Mouse (Mus musculus): ENCODE measurements around the gene Ptpn14.

Ptpn14 gene

DNA sequence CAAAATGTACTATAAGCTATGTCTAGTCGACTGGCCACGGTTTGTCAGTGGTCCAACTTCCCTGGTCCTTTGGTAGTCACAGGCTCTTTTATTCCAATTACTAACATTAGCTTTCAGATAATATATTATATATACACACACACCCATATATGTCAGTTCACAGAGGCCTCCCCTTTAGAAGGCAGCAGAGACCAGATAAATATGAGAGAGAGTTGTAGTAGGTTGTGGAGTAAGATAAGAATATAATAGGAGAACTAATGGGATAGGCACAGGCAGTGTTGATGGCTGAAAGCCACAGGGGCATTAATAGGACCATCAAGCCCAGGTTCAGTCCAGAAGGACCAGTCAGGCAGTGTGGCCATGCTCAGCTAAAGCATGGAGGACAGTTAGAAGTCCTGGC, 80.4 kb downstream of the Ptpn14 start:
- in situ Hi-C loops (cut with MboI): no loop called here

DNA sequence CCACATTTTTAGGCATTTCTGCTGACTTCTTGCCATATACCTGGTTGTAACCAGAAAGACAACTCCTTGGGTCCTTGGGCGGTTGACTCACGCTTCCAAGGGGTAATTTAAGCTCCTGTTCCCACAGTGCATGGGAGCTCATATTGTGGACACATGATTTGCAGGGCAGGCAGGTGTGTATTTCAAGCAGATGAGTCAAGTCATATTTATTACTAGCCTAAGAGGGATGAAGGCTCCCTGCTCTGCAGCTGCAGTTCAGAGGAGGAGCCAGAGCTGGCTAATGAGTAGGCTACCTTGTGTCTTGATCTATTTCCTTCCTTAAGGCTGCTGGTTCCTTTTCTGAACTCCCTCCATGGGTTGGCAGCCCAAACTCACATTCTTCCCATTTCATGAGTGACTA, 83.7 kb downstream of the Ptpn14 start:
- in situ Hi-C loops (cut with MboI): no loop called here

DNA sequence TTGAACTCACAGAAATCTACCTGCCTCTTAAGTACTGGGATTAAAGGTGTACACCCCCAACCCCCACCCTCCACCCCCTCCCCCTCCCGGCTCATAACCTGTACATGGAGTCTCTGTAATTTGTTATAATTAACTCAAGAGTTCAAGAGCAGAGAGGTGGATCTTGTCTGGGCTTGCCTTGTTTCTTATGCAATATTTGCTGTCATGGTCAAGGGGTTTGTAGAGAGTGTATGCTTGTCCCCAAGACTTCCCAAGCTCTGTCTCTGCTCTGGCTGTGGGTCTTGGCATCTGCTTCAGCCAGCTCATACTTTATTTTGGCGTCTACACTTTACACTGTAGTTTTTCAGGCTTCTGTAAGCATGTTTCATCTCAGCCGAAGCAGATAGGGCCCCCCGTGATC, 86.3 kb downstream of the Ptpn14 start:
- in situ Hi-C loops (cut with MboI): no loop called here

- in situ Hi-C loops (cut with MboI): no loop called here
These were observed 89.0 kb downstream of the Ptpn14 start for GRCm38 (mm10) chr1:189817089-189817488.

DNA sequence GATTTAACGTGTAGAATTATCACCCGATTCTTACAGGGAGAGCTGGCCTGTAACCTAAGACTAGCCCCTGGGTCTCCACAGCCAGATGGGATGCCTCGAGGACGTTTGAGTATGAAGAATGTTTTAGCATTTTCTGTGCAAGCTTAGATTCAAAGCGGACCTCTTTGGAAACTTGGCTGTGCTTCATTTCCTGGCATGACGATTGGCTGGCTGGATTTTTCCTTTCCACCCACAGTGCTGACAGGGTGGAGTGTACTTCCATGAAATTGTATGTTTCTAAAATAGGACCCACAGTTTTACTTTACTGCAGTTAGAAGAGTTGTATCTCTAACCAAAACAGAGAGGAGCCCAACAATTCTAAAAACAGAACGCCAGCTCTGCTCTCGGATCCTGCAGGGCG, 89.7 kb downstream of the Ptpn14 start:
- in situ Hi-C loops (cut with MboI): no loop called here

GRCm38 (mm10) chr1:189820111-189820510, 92.0 kb downstream of the Ptpn14 start:
- in situ Hi-C loops (cut with MboI): no loop called here

DNA sequence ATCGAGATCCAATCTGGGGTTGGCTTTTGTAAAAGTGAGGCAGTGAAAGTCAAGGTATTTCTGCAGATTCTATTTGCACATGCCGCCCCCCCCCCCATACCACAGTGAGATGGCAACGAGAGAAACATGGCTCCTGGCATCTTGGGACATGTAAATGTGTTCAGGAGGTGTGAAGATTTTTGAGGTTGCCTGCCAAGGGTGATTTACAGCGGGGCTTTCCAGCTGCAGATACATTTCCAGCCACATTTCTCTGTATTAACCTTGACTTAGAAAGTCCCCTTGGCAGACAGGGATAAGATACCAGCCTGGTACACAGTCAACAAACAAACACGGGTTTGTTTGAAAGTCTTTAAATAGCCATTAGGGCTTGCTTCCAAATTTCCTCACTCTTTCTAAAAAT, 96.4 kb downstream of the Ptpn14 start:
- in situ Hi-C loops (cut with MboI): no loop called here

DNA sequence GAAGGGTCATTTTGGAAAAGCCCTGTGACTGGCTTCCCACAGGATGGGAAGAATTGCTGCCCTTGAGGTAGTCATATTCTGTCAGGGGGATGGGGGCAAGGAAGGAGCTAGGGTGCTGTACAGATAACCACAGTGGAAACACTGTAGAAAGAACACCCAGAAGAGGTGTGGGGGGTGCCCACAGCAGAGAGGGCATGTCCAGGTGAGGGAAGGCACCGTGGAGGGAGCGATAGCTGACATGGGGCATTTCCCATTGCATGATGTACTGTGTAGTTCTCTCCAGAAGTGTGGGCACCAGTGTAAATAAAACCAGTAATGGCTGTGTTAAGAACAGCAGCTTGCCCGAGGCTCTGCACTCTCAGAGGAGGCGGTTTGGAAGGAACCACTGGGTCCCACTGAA, 102.3 kb downstream of the Ptpn14 start:
- in situ Hi-C loops (cut with MboI): no loop called here

DNA sequence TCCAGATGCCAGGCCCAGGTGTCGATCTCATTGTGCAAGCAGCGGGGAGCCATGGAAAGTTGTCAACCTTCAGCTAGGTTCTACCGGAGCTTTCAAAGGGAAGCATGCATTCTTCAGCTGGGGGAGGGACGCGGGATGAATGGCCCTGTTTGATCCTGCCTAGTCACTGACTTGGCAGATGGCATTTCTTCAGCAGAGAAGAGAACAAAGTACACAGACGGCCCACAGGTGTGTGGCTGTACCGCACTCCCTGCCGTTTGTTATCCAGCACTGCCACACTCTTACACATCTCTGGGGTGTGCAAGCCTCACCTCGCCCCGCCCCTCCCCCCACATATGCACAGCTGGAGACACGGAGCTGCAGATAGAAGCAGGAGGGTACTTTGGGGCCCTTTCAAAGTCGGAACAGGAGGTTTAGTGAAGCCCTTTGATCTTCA, 102.7 kb downstream of the Ptpn14 start:
- in situ Hi-C loops (cut with MboI): no loop called here

- in situ Hi-C loops (cut with MboI): no loop called here
These were observed 105.3 kb downstream of the Ptpn14 start for GRCm38 (mm10) chr1:189833351-189833750.

- in situ Hi-C loops (cut with MboI): no loop called here
These were observed 106.1 kb downstream of the Ptpn14 start for GRCm38 (mm10) chr1:189834166-189834565.

DNA sequence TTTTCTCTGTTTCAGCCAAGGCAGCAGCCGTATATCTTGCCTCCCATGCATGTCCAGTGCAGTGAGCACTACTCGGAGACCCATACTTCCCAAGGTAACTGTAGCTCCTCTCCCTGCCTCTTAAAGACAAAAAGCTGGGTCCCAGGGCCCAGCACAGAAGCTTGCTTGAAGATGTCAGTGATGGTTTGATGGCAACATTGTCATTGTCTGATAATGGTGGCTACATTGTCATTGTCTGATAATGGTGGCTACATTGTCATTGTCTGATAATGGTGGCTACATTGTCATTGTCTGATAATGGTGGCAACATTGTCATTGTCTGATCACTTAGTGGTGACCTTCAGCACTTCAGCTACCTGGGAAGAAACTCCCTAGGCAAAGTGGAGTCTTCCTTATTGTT, 118.3 kb downstream of the Ptpn14 start:
- in situ Hi-C loops (cut with MboI): no loop called here

DNA sequence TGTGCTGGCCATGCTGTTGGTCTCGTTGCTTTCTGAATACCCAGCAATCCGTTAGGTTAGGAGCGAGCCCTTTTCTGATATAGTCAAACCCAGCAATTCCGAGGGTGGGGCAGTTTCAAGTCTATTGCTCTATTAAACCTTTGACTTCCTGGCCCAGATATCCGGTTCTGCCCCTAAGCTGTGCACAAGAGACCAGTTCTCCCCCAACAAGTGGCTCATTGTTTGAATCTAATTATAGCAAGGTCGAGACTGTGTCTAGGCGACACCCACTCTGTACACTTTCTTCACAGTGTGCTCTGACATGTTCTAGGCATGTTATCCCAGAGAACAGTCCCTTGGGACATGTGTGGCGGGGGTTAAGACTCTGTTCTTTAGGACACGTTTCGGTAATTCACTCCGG, 121.5 kb downstream of the Ptpn14 start:
- in situ Hi-C loops (cut with MboI): no loop called here

DNA sequence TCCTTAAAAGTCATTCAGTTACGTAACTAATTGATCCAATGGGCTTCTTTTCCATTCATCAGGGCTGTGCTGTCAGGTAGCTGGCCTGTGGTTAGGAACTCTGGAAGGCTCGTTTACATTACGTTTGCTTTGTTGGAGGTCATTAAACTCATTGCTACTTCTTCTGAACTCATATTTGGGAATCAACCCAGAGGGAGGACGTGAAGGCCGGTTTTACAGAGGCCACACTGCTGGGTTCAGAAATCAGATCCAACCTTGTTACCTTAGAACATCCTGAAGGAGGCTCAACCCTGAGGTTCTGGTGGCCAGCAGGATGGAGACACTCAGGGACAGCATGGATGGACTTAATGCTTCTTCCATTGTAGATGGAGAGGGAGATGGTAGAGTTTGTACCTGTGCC, 124.0 kb downstream of the Ptpn14 start:
- in situ Hi-C loops (cut with MboI): no loop called here

DNA sequence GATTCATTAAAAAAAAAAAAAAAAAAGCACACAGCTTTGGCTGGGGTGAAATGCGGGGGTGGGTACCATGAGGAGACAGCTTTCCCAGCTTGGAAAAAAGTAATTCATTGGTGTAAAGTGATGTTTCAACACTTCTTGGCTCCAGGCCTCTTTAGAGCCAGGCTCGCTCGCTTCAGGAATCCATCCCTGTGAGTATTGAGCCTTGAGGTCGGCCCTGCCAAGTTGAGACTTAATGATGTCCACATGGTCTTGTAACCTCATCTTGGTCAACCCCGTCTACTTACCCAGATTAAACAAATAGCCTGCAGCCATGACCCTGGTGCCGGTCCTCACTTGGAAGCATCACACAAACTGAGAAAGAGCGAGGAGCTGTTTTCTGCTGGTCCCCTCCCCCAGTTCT, 124.4 kb downstream of the Ptpn14 start:
- in situ Hi-C loops (cut with MboI): no loop called here

GRCm38 (mm10) chr1:189854646-189855045, 126.6 kb downstream of the Ptpn14 start:
- in situ Hi-C loops (cut with MboI): no loop called here

DNA sequence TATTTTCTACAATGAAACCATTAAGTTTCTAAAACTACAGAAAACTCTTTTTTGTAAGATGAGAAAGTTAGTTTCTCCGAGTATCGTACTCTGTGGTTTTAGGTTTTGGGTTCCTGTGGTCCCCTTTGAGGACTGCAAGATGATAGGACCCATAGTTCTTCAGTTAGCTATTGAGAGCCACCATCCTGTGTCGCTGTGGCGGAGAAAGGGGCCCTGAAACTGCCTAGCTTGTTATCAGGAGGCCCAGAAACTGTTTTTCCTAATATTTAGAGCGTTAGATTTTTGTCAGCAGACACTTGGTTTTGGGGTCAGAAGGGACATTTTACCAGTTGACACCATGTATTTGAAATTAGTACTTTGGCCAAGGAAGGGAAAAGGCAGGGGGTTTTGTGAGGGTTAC, 127.7 kb downstream of the Ptpn14 start:
- in situ Hi-C loops (cut with MboI): no loop called here

GRCm38 (mm10) chr1:189858377-189858776, 130.3 kb downstream of the Ptpn14 start:
- in situ Hi-C loops (cut with MboI): no loop called here

DNA sequence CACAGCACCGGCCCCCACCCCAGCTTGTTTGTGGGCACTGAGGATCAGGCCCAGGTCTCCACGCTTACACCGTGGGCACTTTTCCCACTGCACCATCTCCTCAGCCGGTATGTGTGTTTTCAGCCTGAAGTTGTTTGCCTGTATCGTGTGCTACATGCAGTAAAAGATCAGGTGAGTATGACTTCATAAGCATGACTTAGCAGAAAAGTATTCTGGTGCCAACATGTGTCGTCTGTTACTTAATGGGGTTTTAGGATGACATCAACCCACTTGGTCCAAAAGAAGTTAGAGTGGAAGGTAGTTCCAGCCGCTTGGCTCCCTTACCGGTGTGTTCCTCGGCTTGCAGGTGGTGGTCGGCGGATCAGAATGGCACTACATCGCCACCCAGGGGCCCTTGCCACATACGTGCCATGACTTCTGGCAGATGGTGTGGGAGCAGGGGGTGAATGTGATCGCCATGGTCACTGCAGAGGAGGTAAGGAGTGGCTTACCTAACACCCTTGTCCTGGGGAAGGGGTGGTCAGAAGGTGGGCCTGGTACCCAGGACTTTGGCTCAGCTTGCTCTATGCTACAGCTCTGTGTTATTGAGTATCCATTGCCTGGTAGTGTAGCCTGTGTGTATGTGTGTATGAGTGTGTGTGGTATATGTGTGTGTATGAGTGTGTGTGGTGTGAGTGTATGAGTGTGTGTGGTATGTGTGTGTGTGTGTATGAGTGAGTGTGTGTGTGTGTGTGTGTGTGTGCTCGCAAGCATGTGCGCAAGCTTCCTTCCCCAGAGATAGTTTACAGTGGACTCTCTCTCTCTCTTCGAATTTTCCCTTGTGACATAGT, 132.3 kb downstream of the Ptpn14 start:
- in situ Hi-C loops (cut with MboI): no loop called here

- in situ Hi-C loops (cut with MboI): no loop called here
These were observed 132.9 kb downstream of the Ptpn14 start for GRCm38 (mm10) chr1:189860942-189861315.

DNA sequence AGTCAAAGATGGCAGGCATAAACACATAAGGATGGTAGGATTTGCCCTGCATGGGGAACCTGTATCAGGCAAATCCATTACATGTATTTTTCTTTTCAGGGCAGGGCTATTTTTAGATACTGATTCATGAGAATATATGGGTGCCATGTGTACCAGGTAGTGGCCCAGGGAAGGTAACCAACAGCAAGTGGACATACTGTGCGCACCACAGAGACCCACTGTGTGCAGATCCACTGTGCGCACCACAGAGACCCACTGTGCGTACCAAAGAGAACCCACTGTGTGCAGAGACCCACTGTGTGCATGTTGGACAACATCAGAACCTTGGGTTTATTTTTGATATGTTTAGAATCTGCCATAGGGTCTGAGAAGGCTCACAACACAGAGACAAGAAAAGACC, 135.7 kb downstream of the Ptpn14 start:
- in situ Hi-C loops (cut with MboI): no loop called here

GRCm38 (mm10) chr1:189864301-189864700, 136.2 kb downstream of the Ptpn14 start:
- in situ Hi-C loops (cut with MboI): no loop called here

DNA sequence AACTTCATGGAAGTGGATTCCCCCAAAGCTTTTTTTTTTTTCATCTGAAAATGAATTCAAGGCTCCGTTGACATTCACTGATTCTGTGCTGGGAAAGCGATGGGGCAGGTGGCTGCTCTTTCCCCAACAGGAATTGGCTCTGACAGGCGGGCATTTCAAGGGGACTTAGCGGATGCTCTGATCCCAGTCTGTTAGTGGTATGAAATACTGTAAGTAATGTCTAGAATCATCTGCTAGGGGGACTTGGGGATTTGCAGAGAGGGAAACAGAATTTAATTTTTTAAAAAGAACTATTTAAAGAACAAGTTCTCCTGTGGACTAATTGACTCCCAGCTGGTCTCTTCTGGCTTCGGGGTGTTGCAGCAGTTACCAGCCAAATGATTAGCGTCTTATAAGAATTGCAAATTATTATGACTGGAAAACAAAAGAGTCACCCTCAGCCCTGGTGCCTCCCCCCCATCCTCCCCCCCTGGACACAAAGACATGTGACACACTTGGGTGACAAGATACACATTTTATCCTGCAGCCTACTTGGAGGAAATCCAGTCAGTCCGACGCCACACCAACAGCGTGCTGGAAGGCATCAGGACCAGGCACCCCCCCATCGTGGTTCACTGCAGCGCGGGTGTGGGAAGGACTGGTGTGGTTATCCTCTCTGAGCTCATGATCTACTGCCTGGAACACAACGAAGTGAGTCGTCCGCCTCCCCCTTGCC, 136.9 kb downstream of the Ptpn14 start:
- in situ Hi-C loops (cut with MboI): no loop called here

Data from mature B cell (primary cell).